Mouse (Mus musculus) neural tube, embryonic 11.5 days (tissue): ENCODE measurements at regions not wholly inside any gene's neighbourhood (a gene's known extent, or its start where the extent isn't known, plus 50 kb on each side); places are given as distances from the start of the nearest gene placed in this dataset.

Experiments
- ATAC-seq: fragments of 200-750 bp; cut with Nextera tagmentation; 2 replicates; pipeline ENCODE4 v1.8.0; 2017; ENCODE audit warnings: moderate number of reproducible peaks, mild to moderate bottlenecking, moderate TSS enrichment, moderate library complexity; ENCODE audit not compliant: insufficient read depth, low FRiP score, low TSS enrichment
- DNase-seq: peaks from one replicate; pipeline ENCODE4 v3.0.0-alpha.2; 2015; ENCODE audit warnings: low spot score
- H3K27ac ChIP-seq: fragments of 300-500 bp; sonication (generic); 2 replicates; pipeline ENCODE4 v1.5.1; 2014; ENCODE audit warnings: low read depth, mild to moderate bottlenecking, low read length
- H3K27me3 ChIP-seq: fragments of 300-500 bp; sonication (generic); 2 replicates; pipeline ENCODE4 v1.6.1; 2014; ENCODE audit warnings: mild to moderate bottlenecking, low read length, mixed read lengths; ENCODE audit not compliant: control insufficient read depth, insufficient read depth
- H3K36me3 ChIP-seq: fragments of 300-500 bp; sonication (generic); 2 replicates; pipeline ENCODE4 v1.6.1; 2014; ENCODE audit warnings: mild to moderate bottlenecking, low read length, moderate library complexity, mixed read lengths; ENCODE audit not compliant: control insufficient read depth, insufficient read depth
- H3K4me1 ChIP-seq: fragments of 300-500 bp; sonication (generic); 2 replicates; pipeline ENCODE4 v1.6.1; 2014; ENCODE audit warnings: low read length, mixed read lengths; ENCODE audit not compliant: control insufficient read depth, insufficient read depth
- H3K4me2 ChIP-seq: fragments of 300-500 bp; sonication (generic); 2 replicates; pipeline ENCODE4 v1.6.1; 2014; ENCODE audit warnings: low read depth, mild to moderate bottlenecking, moderate library complexity
- H3K4me3 ChIP-seq: fragments of 300-500 bp; sonication (generic); 2 replicates; pipeline ENCODE4 v1.5.1; 2014; ENCODE audit warnings: low read depth, low read length
- H3K9ac ChIP-seq: fragments of 300-500 bp; sonication (generic); 2 replicates; pipeline ENCODE4 v1.6.1; 2014; ENCODE audit warnings: mild to moderate bottlenecking, low read length
- H3K9me3 ChIP-seq: fragments of 300-500 bp; sonication (generic); 2 replicates; pipeline ENCODE4 v1.6.1; 2016; ENCODE audit warnings: low read length; ENCODE audit not compliant: control insufficient read depth
- WGBS: fragments of 180-500 bp; shearing (Covaris S2); extraction: QIAGEN DNeasy Blood & Tissue Kit; methylation state at CpG from one replicate; pipeline ENCODE4 v1.1.7; 2014; 5-methylcytosine and 5-hydroxymethylcytosine counted together

GRCm38 (mm10) chr10:125794504-125794903 lies 171.5 kb upstream of the Lrig3 start:
- whole genome bisulfite sequencing: 93% methylated on average over 2 of the region's 2 CpGs
- no peak for DNase-seq

GRCm38 (mm10) chr10:125795323-125795722 lies 170.6 kb upstream of the Lrig3 start:
- ATAC-seq (no peak), DNase-seq (no peak)
- H3K9me3 ChIP-seq: no peaks in the 10 kb centered on the region
- H3K4me3 ChIP-seq: no peak overlapping the region
- H3K9ac ChIP-seq: no peak overlapping the region
- no peak overlapping the region for H3K4me2 ChIP-seq
- H3K27ac ChIP-seq: no peak overlapping the region
- 87% methylated on average over 1 of the region's 1 CpGs for WGBS
- 0 out of 2 replicates have a peak, but pooled peaks cover 4% of the 10 kb centered on the region for H3K4me1 ChIP-seq
- H3K36me3 ChIP-seq: no peaks in the 10 kb centered on the region
- no peaks in the 10 kb centered on the region for H3K27me3 ChIP-seq

More at GRCm38 (mm10) chr10:125794504-125794903, 171.5 kb upstream of the Lrig3 start:
- Histone ChIP-seq H3K36me3 (no peaks in the 10 kb centered on the region), H3K9ac (no peak overlapping the region), H3K4me2 (no peak overlapping the region), H3K27me3 (no peaks in the 10 kb centered on the region), H3K4me3 (no peak overlapping the region), H3K9me3 (no peaks in the 10 kb centered on the region), H3K27ac (no peak overlapping the region), H3K4me1 (0 out of 2 replicates have a peak, but pooled peaks cover 4% of the 10 kb centered on the region)
- ATAC-seq: no peak

DNA sequence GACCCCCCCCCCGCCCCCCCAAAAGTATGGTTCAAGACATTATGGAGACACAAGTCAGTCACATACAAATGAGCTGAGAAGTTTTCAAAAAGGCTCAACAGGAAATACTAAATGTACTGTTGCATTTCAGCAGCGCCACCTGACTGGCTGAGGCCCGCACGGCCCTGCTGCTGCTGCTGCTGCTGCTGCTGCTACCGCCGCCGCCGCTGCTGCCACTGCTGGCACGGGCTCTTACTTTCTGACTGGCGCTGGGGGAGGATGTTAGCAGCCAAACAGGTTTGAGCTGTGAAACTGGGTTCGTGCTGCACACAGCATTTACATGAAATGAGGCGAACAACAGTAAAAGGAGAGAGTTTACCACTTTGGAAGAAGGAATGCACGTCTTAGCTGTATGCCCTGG lies 167.3 kb upstream of the Lrig3 start:
- Histone ChIP-seq H3K27ac (no peak overlapping the region), H3K4me3 (no peak overlapping the region), H3K4me2 (no peak overlapping the region), H3K9me3 (no peaks in the 10 kb centered on the region), H3K9ac (no peak overlapping the region), H3K27me3 (no peaks in the 10 kb centered on the region), H3K4me1 (peaks cover 7% of the 10 kb centered on the region; the same call in 1 of the 2 replicates), H3K36me3 (no peaks in the 10 kb centered on the region)
- ATAC-seq (no peak), DNase-seq (peak; percentile 34)
- WGBS: 20% methylated on average over 13 of the region's 13 CpGs

GRCm38 (mm10) chr10:125800572-125801114 lies 165.3 kb upstream of the Lrig3 start:
- H3K36me3 ChIP-seq: no peaks in the 10 kb centered on the region
- H3K4me1 ChIP-seq: peaks cover 7% of the 10 kb centered on the region; the same call in 1 of the 2 replicates
- DNase-seq (no peak), ATAC-seq (no peak)
- H3K4me2 ChIP-seq: no peak overlapping the region
- H3K9ac ChIP-seq: no peak overlapping the region
- 32% methylated on average over 2 of the region's 2 CpGs for WGBS
- no peak overlapping the region for H3K4me3 ChIP-seq
- no peaks in the 10 kb centered on the region for H3K27me3 ChIP-seq
- H3K9me3 ChIP-seq: no peaks in the 10 kb centered on the region
- H3K27ac ChIP-seq: no peak overlapping the region

DNA sequence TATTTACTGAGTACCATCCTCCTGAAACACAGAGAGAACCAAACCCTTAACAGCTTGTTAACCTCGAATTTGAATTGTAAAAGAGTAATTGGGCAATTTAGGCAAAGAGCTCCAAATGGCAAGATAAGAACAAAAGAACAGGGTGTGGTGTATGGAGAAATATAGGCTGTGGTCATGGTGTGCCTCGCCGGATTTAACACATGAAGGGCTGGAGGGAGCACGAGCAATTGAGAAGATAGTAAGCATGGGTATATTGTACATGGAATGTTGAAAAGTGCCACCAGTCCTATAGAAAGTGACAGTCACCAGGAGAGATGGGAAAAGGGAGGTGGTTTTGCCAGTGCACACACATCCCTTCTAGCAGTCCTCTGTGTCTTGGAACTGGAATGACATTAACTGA lies 164.5 kb upstream of the Lrig3 start:
- H3K9me3 ChIP-seq: no peaks in the 10 kb centered on the region
- DNase-seq: no peak
- peaks cover 7% of the 10 kb centered on the region; the same call in 1 of the 2 replicates for H3K4me1 ChIP-seq
- 14% methylated on average over 4 of the region's 4 CpGs for WGBS
- H3K27me3 ChIP-seq: no peaks in the 10 kb centered on the region
- H3K4me3 ChIP-seq: no peak overlapping the region
- H3K36me3 ChIP-seq: no peaks in the 10 kb centered on the region
- peak; percentile 55 for ATAC-seq
- H3K27ac ChIP-seq: no peak overlapping the region
- H3K4me2 ChIP-seq: no peak overlapping the region
- no peak overlapping the region for H3K9ac ChIP-seq

- 86% methylated on average over 7 of the region's 7 CpGs for WGBS
- DNase-seq (no peak), ATAC-seq (no peak)
- no peak overlapping the region for H3K27ac ChIP-seq
- no peaks in the 10 kb centered on the region for H3K9me3 ChIP-seq
- H3K36me3 ChIP-seq: no peaks in the 10 kb centered on the region
- no peak overlapping the region for H3K4me2 ChIP-seq
- no peak overlapping the region for H3K4me3 ChIP-seq
- H3K9ac ChIP-seq: no peak overlapping the region
- peaks cover 7% of the 10 kb centered on the region; the same call in 1 of the 2 replicates for H3K4me1 ChIP-seq
- H3K27me3 ChIP-seq: no peaks in the 10 kb centered on the region
Observed at GRCm38 (mm10) chr10:125802923-125803583, 162.9 kb upstream of the Lrig3 start.

DNA sequence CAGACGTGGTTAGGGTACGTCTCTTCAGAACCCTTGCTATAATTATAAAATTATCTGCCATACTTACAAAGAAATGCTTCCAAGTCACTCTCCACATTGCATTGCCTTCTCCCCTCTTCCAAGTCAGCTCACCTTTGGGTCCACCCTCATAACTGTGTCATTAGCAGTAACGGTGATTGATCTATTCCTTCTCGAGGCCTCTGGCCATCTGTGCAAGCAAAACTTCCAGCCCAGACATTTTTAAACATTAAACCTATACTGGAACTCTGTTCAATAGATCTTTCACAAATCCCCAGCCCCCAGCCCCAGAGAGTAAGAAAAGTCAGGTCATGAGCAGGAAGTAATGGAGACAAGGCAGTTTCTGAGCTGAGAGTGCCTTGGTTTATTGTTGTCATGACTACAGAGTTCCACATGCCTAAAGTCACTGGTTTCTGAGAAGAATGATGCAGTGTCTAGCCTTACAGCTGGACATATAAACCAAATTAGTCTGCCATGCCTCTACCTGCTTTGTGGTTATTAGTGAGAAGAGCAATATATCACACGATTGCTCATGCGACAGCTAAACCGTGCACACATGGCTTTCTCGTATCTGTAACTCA lies 156.1 kb upstream of the Lrig3 start:
- H3K27ac ChIP-seq: peak overlapping the region; percentile 36; the same call in 1 of the 2 replicates
- no peaks in the 10 kb centered on the region for H3K9me3 ChIP-seq
- no peak overlapping the region for H3K9ac ChIP-seq
- peak; percentile 67 for ATAC-seq
- H3K27me3 ChIP-seq: no peaks in the 10 kb centered on the region
- H3K4me1 ChIP-seq: 0 out of 2 replicates have a peak, but pooled peaks cover 5% of the 10 kb centered on the region
- H3K36me3 ChIP-seq: no peaks in the 10 kb centered on the region
- H3K4me3 ChIP-seq: no peak overlapping the region
- no peak overlapping the region for H3K4me2 ChIP-seq
- peak; percentile 38 for DNase-seq
- 45% methylated on average over 8 of the region's 8 CpGs for WGBS

DNA sequence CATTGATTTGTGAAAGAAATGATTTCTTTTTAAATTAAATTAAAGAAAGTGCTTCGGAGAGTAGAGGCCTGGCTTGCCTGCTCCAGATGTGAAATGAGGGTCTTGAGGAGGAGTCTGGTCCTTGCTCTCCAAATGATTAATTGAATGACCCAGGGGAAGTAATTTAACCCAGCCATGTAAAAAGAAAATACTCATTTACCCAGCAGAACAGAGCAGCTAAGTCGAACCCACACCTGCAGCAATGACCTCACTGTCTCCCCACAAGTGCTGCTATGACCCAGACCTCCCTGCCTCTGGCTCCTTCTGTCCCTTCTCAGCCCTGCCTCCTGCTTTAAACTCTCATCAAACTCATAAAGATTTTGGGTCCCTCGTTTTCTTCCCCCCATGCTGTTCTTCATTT lies 155.4 kb upstream of the Lrig3 start:
- 0 out of 2 replicates have a peak, but pooled peaks cover 5% of the 10 kb centered on the region for H3K4me1 ChIP-seq
- no peak overlapping the region for H3K4me2 ChIP-seq
- H3K4me3 ChIP-seq: no peak overlapping the region
- H3K27me3 ChIP-seq: no peaks in the 10 kb centered on the region
- WGBS: 35% methylated on average over 3 of the region's 3 CpGs
- H3K27ac ChIP-seq: no peak overlapping the region
- no peak for ATAC-seq
- H3K9ac ChIP-seq: no peak overlapping the region
- H3K9me3 ChIP-seq: no peaks in the 10 kb centered on the region
- DNase-seq: peak; percentile 25
- H3K36me3 ChIP-seq: no peaks in the 10 kb centered on the region
